Mouse (Mus musculus): ENCODE results near the gene Akp3.
A peak's percentile ranks its signal among the peaks of the same experiment; 100 is the strongest.

Gene Akp3

GRCm38 (mm10) chr1:87154501-87155120, 29.8 kb downstream of the Akp3 start:
- no peak for DNase-seq (ENCODE audit: low spot score in 2 of 2)

GRCm38 (mm10) chr1:87155531-87156198, 30.9 kb downstream of the Akp3 start:
- no peak for DNase-seq (ENCODE audit: low spot score in 2 of 2)

- DNase-seq (ENCODE audit: low spot score in 2 of 2): no peak
These were observed 31.4 kb downstream of the Akp3 start, which contains the start of gene Ecel1 for GRCm38 (mm10) chr1:87156199-87156587. Gene Ecel1 (minus strand): TSS chr1:87156521.

- no peak for DNase-seq (ENCODE audit: low spot score in 2 of 2)
These were observed 34.6 kb downstream of the Akp3 start for GRCm38 (mm10) chr1:87159396-87159795.

- no peak for DNase-seq (ENCODE audit: low spot score in 2 of 2)
These were observed 39.5 kb downstream of the Akp3 start for GRCm38 (mm10) chr1:87164164-87164795.

GRCm38 (mm10) chr1:87164796-87165184, 40.0 kb downstream of the Akp3 start:
- no peak for DNase-seq (ENCODE audit: low spot score in 2 of 2)

- DNase-seq (ENCODE audit: low spot score in 2 of 2): no peak
These were observed 45.7 kb downstream of the Akp3 start for GRCm38 (mm10) chr1:87170458-87170857.

- DNase-seq (ENCODE audit: low spot score in 2 of 2): no peak
These were observed 46.5 kb downstream of the Akp3 start for GRCm38 (mm10) chr1:87171312-87171711.

GRCm38 (mm10) chr1:87172316-87172715, 47.5 kb downstream of the Akp3 start:
- no peak for DNase-seq (ENCODE audit: low spot score in 2 of 2)

GRCm38 (mm10) chr1:87174006-87174955, 49.5 kb downstream of the Akp3 start:
- peak; percentile 31 to 37 for DNase-seq (ENCODE audit: low spot score in 2 of 2)

GRCm38 (mm10) chr1:87175852-87176292, 51.1 kb downstream of the Akp3 start:
- DNase-seq (ENCODE audit: low spot score in 2 of 2): peak in 1 of 2 experiments; percentile 30

Data from frontal cortex, postnatal 25 days (tissue).